Mouse (Mus musculus): ENCODE data around the gene Lancl2. TPM values are rescaled to one million over a fixed set of nuclear protein-coding genes. Genes with fewer than 3 reads are reported as not detected.

Lancl2 gene
- polyA plus RNA-seq, 1 experiment from 2014 or later: 65.9 TPM

- H3K27ac ChIP-seq (replicated peaks): no peak overlapping the region
- no peaks in the 10 kb centered on the region for H3K9me3 ChIP-seq
- no peaks in the 10 kb centered on the region for H3K4me1 ChIP-seq (replicated peaks)
- H3K4me2 ChIP-seq: no peak overlapping the region
- no peak for ATAC-seq (ENCODE audit: low read depth)
- no peak overlapping the region for H3K4me3 ChIP-seq
- H3K36me3 ChIP-seq: peaks cover 16% of the 10 kb centered on the region
- no peak overlapping the region for H3K9ac ChIP-seq
- WGBS: 80% methylated on average over 2 of the region's 2 CpGs
- no peaks in the 10 kb centered on the region for H3K27me3 ChIP-seq
Measured at GRCm38 (mm10) chr6:57743333-57743732, 41.0 kb downstream of the Lancl2 start.

DNA sequence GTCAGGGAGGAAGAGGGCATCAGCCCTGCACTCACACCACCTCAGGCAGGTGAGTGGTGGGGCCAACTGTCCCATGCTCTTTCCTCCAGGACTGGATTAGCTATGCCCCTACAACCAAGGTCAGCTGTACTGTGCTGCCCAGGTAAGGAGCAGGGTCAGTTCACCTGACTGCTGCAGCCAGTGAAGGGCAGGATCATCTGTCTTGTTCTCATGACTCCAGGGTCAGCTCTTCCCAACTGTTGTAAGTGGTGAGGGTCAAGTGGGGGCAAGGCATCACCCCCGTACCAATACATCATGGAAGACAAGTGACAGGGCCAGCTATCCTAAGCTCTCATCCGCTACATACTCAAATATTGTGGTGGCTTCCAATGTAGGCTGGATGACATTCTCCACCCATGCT lies 41.8 kb downstream of the Lancl2 start:
- no peaks in the 10 kb centered on the region for H3K27me3 ChIP-seq
- H3K9ac ChIP-seq: no peak overlapping the region
- no peak overlapping the region for H3K4me3 ChIP-seq
- H3K4me2 ChIP-seq: no peak overlapping the region
- H3K4me1 ChIP-seq (replicated peaks): no peaks in the 10 kb centered on the region
- WGBS: 94% methylated on average over 2 of the region's 2 CpGs
- peaks cover 10% of the 10 kb centered on the region; the same call in 1 of the 2 replicates for H3K36me3 ChIP-seq
- H3K27ac ChIP-seq (replicated peaks): no peak overlapping the region
- no peaks in the 10 kb centered on the region for H3K9me3 ChIP-seq
- ATAC-seq (ENCODE audit: low read depth): no peak

DNA sequence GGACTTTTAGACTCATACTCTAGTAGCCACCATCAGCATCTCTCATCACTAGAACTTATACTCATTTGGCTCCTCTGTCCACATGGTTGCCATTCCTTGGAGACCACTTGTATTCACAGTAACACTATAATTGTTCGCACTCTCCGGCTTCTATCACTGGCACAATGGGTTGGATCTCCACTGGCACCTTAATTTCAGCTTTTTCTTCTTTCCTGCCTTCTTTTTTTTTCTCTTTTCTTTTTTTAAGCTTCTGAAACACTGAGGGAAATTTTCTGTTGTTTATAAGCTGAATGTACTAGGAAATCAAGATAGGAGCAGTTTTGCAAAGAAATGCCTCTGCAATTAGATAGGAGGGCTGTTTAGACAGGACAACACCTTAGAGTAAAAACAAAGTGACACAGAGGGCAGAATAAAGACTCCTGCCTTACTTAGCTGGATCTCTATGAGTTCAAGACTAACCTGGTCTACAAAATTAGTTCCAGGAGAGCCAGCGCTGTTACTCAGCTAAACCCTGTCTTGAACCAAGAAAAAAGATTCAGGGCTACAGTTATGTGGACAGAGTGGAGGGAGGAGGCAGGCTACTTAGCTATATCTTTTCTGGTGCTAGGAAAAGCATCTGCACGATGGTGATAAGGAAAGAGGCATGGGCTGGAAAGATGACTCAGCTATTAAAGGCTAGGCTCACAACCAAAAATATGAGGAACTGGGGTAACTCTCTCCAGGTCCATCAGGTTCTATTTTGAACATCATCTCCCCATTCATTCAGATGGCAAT lies 42.8 kb downstream of the Lancl2 start:
- Histone ChIP-seq H3K27ac (replicated peaks) (no peak overlapping the region), H3K9me3 (no peaks in the 10 kb centered on the region), H3K9ac (no peak overlapping the region), H3K27me3 (no peaks in the 10 kb centered on the region), H3K36me3 (0 out of 2 replicates have a peak, but pooled peaks cover 2% of the 10 kb centered on the region), H3K4me1 (replicated peaks) (no peaks in the 10 kb centered on the region), H3K4me3 (no peak overlapping the region), H3K4me2 (no peak overlapping the region)
- no peak for ATAC-seq (ENCODE audit: low read depth)
- 90% methylated on average over 4 of the region's 4 CpGs for WGBS

GRCm38 (mm10) chr6:57745748-57746129 lies 43.4 kb downstream of the Lancl2 start:
- H3K4me3 ChIP-seq: no peak overlapping the region
- no peak for ATAC-seq (ENCODE audit: low read depth)
- no peak overlapping the region for H3K4me2 ChIP-seq
- no peak overlapping the region for H3K27ac ChIP-seq (replicated peaks)
- no peaks in the 10 kb centered on the region for H3K9me3 ChIP-seq
- H3K27me3 ChIP-seq: no peaks in the 10 kb centered on the region
- no peak overlapping the region for H3K9ac ChIP-seq
- WGBS: 95% methylated on average over 2 of the region's 2 CpGs
- no peaks in the 10 kb centered on the region for H3K4me1 ChIP-seq (replicated peaks)
- H3K36me3 ChIP-seq: no peaks in the 10 kb centered on the region

- no peaks in the 10 kb centered on the region for H3K4me1 ChIP-seq (replicated peaks)
- no peaks in the 10 kb centered on the region for H3K27me3 ChIP-seq
- no peak overlapping the region for H3K4me2 ChIP-seq
- no peak overlapping the region for H3K4me3 ChIP-seq
- ATAC-seq (ENCODE audit: low read depth): no peak
- H3K36me3 ChIP-seq: peaks cover 42% of the 10 kb centered on the region
- H3K9me3 ChIP-seq: no peaks in the 10 kb centered on the region
- H3K9ac ChIP-seq: no peak overlapping the region
- H3K27ac ChIP-seq (replicated peaks): no peak overlapping the region
- 94% methylated on average over 9 of the region's 9 CpGs for WGBS
Measured at GRCm38 (mm10) chr6:57753962-57754759, 51.8 kb downstream of the Lancl2 start.

GRCm38 (mm10) chr6:57763054-57763453 lies 60.7 kb downstream of the Lancl2 start:
- H3K4me2 ChIP-seq: no peak overlapping the region

GRCm38 (mm10) chr6:57765095-57765878 lies 62.9 kb downstream of the Lancl2 start:
- H3K4me2 ChIP-seq: no peak overlapping the region
- H3K4me1 ChIP-seq (replicated peaks): no peaks in the 10 kb centered on the region; the same call in none of the 2 replicates
- no peak overlapping the region for H3K4me3 ChIP-seq
- H3K27me3 ChIP-seq: no peaks in the 10 kb centered on the region
- no peaks in the 10 kb centered on the region for H3K9me3 ChIP-seq
- no peak overlapping the region for H3K9ac ChIP-seq
- peaks cover 37% of the 10 kb centered on the region for H3K36me3 ChIP-seq
- ATAC-seq (ENCODE audit: low read depth): no peak
- WGBS: 76% methylated on average over 3 of the region's 3 CpGs
- H3K27ac ChIP-seq (replicated peaks): no peak overlapping the region

More at GRCm38 (mm10) chr6:57763054-57763453, 60.7 kb downstream of the Lancl2 start:
- Histone ChIP-seq H3K9me3 (no peaks in the 10 kb centered on the region), H3K27me3 (no peaks in the 10 kb centered on the region), H3K4me3 (no peak overlapping the region), H3K27ac (replicated peaks) (no peak overlapping the region), H3K4me1 (replicated peaks) (no peaks in the 10 kb centered on the region; the same call in none of the 2 replicates), H3K36me3 (peaks cover 30% of the 10 kb centered on the region), H3K9ac (no peak overlapping the region)
- no peak for ATAC-seq (ENCODE audit: low read depth)

DNA sequence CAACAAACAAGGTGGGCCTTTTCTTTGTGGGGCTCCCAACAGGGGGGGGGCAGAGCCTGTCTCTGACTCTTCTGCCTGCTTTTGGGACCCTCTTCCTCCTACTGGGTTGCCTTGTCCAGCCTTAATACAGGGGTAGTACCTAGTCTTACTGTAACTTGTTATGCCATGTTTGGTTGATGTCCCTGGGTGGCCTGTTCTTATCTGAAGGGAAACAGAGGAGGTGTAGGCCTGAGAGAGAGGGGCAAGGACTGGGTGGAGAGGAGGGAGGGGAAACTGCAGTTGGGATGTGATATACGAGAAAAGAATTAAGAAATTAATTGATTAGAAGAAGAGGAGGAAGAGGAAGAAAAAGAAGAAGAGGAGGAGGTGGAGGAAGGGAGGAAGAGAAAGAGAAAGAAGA lies 63.9 kb downstream of the Lancl2 start:
- WGBS: 88% methylated on average over 1 of the region's 1 CpGs
- Histone ChIP-seq H3K4me3 (no peak overlapping the region), H3K9me3 (no peaks in the 10 kb centered on the region), H3K27me3 (no peaks in the 10 kb centered on the region), H3K4me2 (no peak overlapping the region), H3K27ac (replicated peaks) (no peak overlapping the region), H3K4me1 (replicated peaks) (no peaks in the 10 kb centered on the region; the same call in none of the 2 replicates), H3K9ac (no peak overlapping the region), H3K36me3 (peaks cover 33% of the 10 kb centered on the region)
- no peak for ATAC-seq (ENCODE audit: low read depth)

DNA sequence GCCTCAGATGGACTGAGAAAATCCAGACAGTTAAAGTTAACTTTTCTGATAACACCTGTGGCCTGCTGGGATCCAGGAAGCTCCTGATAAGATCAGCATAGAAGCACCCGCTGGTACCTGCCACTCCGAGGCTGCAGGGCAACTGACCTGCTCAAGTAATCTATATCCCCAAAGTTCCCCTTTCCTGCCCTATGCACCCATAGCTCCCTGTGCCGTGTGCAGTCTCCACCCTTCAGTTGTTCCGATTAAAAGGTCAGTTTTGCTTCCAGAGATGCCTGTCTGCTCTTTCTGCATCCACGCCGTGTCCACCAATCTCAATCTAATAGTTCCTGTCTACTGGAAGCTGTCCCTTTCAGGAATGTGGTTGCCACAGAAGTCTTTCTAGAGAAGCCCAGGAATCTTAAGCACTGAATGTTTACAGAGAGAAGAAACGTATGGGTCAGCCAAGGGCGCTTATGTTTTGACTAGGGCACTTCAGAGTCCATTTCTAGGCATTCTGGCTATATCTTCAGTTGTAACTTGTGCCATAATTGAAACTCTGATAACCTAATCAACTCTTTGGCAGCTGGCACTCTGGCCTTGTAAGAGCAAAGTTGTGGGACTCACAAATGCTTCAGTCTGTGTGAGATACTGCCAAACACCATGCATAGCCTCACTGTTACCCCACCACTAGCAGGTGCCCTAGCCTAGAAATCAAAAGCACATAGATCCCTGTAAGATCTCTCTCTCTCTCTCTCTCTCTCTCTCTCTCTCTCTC lies 65.0 kb downstream of the Lancl2 start:
- Histone ChIP-seq H3K4me3 (no peak overlapping the region), H3K27ac (replicated peaks) (no peak overlapping the region), H3K4me2 (no peak overlapping the region), H3K27me3 (no peaks in the 10 kb centered on the region), H3K9ac (no peak overlapping the region), H3K9me3 (no peaks in the 10 kb centered on the region), H3K36me3 (peaks cover 26% of the 10 kb centered on the region), H3K4me1 (replicated peaks) (no peaks in the 10 kb centered on the region; the same call in none of the 2 replicates)
- no peak for ATAC-seq (ENCODE audit: low read depth)
- WGBS: 90% methylated on average over 8 of the region's 8 CpGs

GRCm38 (mm10) chr6:57768948-57769525 lies 66.7 kb downstream of the Lancl2 start:
- Histone ChIP-seq H3K4me1 (replicated peaks) (no peaks in the 10 kb centered on the region; the same call in none of the 2 replicates), H3K4me2 (no peak overlapping the region), H3K36me3 (peaks cover 41% of the 10 kb centered on the region), H3K9me3 (no peaks in the 10 kb centered on the region), H3K27ac (replicated peaks) (no peak overlapping the region), H3K4me3 (no peak overlapping the region), H3K9ac (no peak overlapping the region), H3K27me3 (no peaks in the 10 kb centered on the region)
- 92% methylated on average over 7 of the region's 7 CpGs for WGBS
- ATAC-seq (ENCODE audit: low read depth): no peak

All from neural tube, embryonic 13.5 days (tissue).